Mouse (Mus musculus) lung, postnatal 0 days (tissue): Measurements from ENCODE around the gene Gpc6. TPM values are rescaled to one million over a fixed set of nuclear protein-coding genes. Genes with fewer than 3 reads are reported as not detected.

Experiments used
- ATAC-seq: fragments of 200-750 bp; cut with Nextera tagmentation; 2 replicates; pipeline ENCODE4 v1.8.0; 2017; ENCODE audit warnings: moderate library complexity
- DNase-seq: peaks from one replicate; pipeline ENCODE4 v3.0.0-alpha.2; 2016; ENCODE audit warnings: low spot score
- H3K27ac ChIP-seq: fragments of 300-500 bp; sonication (generic); 2 replicates; pipeline ENCODE4 v1.5.1; 2014; ENCODE audit warnings: antibody characterized with exemption, mild to moderate bottlenecking, low read length, mixed read lengths
- H3K27me3 ChIP-seq: fragments of 300-500 bp; sonication (generic); replicated peaks from 2 replicates; pipeline ENCODE4 v1.6.1; 2014; ENCODE audit warnings: low read length, mixed read lengths; ENCODE audit not compliant: insufficient read depth
- H3K36me3 ChIP-seq: fragments of 300-500 bp; sonication (generic); 2 replicates; pipeline ENCODE4 v1.6.1; 2014; ENCODE audit warnings: low read length, mixed read lengths; ENCODE audit not compliant: insufficient read depth
- H3K4me1 ChIP-seq: fragments of 300-500 bp; sonication (generic); 2 replicates; pipeline ENCODE4 v1.6.1; 2014; ENCODE audit warnings: antibody characterized with exemption, low read depth, low read length, mixed read lengths; ENCODE audit not compliant: insufficient read depth
- H3K4me2 ChIP-seq: fragments of 300-500 bp; sonication (generic); replicated peaks from 2 replicates; pipeline ENCODE4 v1.6.1; 2014; ENCODE audit warnings: low read depth, mild to moderate bottlenecking, low read length, moderate library complexity, mixed read lengths
- H3K4me3 ChIP-seq: fragments of 300-500 bp; sonication (generic); 2 replicates; pipeline ENCODE4 v1.5.1; 2014; ENCODE audit warnings: low read depth, low read length
- H3K9ac ChIP-seq: fragments of 300-500 bp; sonication (generic); replicated peaks from 2 replicates; pipeline ENCODE4 v1.6.1; 2014; ENCODE audit warnings: low read depth, mild to moderate bottlenecking
- H3K9me3 ChIP-seq: fragments of 300-500 bp; sonication (generic); 2 replicates; pipeline ENCODE4 v1.6.1; 2016; ENCODE audit warnings: low read length, mixed read lengths
- CTCF ChIP-seq: IDR thresholded peaks from 2 replicates; pipeline ENCODE4 v1.5.1; 2016; ENCODE audit warnings: antibody characterized with exemption, mild to moderate bottlenecking
- EP300 ChIP-seq: IDR thresholded peaks from 2 replicates; pipeline ENCODE4 v1.6.1; 2016; ENCODE audit warnings: antibody characterized with exemption, mild to moderate bottlenecking, control low read depth
- WGBS: fragments of 180-500 bp; shearing (Covaris S2); extraction: QIAGEN DNeasy Blood & Tissue Kit; methylation state at CpG from one replicate; pipeline ENCODE4 v1.1.7; 2014; 5-methylcytosine and 5-hydroxymethylcytosine counted together
- polyA plus RNA-seq: library from polyadenylated mRNA; unstranded; fragments of >200 nt; fragmentation: Nextera tagmentation; extraction: Ambion mirVana; gene quantifications from 2 replicates; pipeline ENCODE4 v1.2.1, GENCODE M21; 2015

Gpc6 gene
- polyA plus RNA-seq, 1 experiment from 2014 or later, result 3.1 TPM

GRCm38 (mm10) chr14:117921393-117922014 lies 996.4 kb downstream of the Gpc6 start:
- Histone ChIP-seq H3K4me1 (no peaks in the 10 kb centered on the region), H3K9ac (no peak overlapping the region), H3K27me3 (no peaks in the 10 kb centered on the region), H3K4me3 (no peak overlapping the region), H3K27ac (no peak overlapping the region), H3K4me2 (peak overlapping the region; percentile 32; the same call in 1 of the 2 replicates), H3K9me3 (no peaks in the 10 kb centered on the region), H3K36me3 (no peaks in the 10 kb centered on the region)
- WGBS, result 56% methylated on average over 18 of the region's 18 CpGs
- ATAC-seq (peak; percentile 65), DNase-seq (peak; percentile 51)
- TF ChIP-seq EP300, result no peak
- TF ChIP-seq CTCF, result no peak

GRCm38 (mm10) chr14:117923667-117924066 lies 998.6 kb downstream of the Gpc6 start:
- ATAC-seq (no peak), DNase-seq (no peak)
- no peak overlapping the region for H3K9ac ChIP-seq
- no peaks in the 10 kb centered on the region for H3K27me3 ChIP-seq
- no peaks in the 10 kb centered on the region for H3K9me3 ChIP-seq
- no peak overlapping the region for H3K4me2 ChIP-seq
- no peaks in the 10 kb centered on the region for H3K36me3 ChIP-seq
- 85% methylated on average over 8 of the region's 8 CpGs for WGBS
- no peak overlapping the region for H3K4me3 ChIP-seq
- TF ChIP-seq CTCF, result 0 out of 2 replicates have a peak, but pooled peaks have one; percentile 10
- TF ChIP-seq EP300, result no peak
- H3K4me1 ChIP-seq, result no peaks in the 10 kb centered on the region
- no peak overlapping the region for H3K27ac ChIP-seq

GRCm38 (mm10) chr14:117930105-117930847 lies 1005.2 kb downstream of the Gpc6 start:
- H3K4me1 ChIP-seq, result no peaks in the 10 kb centered on the region
- no peaks in the 10 kb centered on the region for H3K27me3 ChIP-seq
- ATAC-seq, result 0 out of 2 replicates have a peak, but pooled peaks have one; percentile 40
- 29% methylated on average over 13 of the region's 13 CpGs for WGBS
- no peaks in the 10 kb centered on the region for H3K9me3 ChIP-seq
- peak; percentile 47 for DNase-seq
- H3K36me3 ChIP-seq, result no peaks in the 10 kb centered on the region
- no peak overlapping the region for H3K4me3 ChIP-seq
- no peak overlapping the region for H3K4me2 ChIP-seq
- no peak overlapping the region for H3K27ac ChIP-seq
- TF ChIP-seq EP300 (no peak), CTCF (no peak)
- H3K9ac ChIP-seq, result no peak overlapping the region

GRCm38 (mm10) chr14:117930848-117931816 lies 1006.0 kb downstream of the Gpc6 start:
- WGBS, result 75% methylated on average over 16 of the region's 16 CpGs
- Histone ChIP-seq H3K4me2 (0 out of 2 replicates have a peak overlapping the region, but pooled peaks have one; percentile 8), H3K9me3 (no peaks in the 10 kb centered on the region), H3K4me3 (no peak overlapping the region), H3K9ac (no peak overlapping the region), H3K4me1 (no peaks in the 10 kb centered on the region), H3K36me3 (no peaks in the 10 kb centered on the region), H3K27me3 (no peaks in the 10 kb centered on the region), H3K27ac (no peak overlapping the region)
- ATAC-seq (no peak), DNase-seq (no peak)
- TF ChIP-seq EP300 (no peak), CTCF (no peak)

GRCm38 (mm10) chr14:117932163-117932851 lies 1007.2 kb downstream of the Gpc6 start:
- Histone ChIP-seq H3K4me1 (no peaks in the 10 kb centered on the region), H3K9ac (no peak overlapping the region), H3K9me3 (no peaks in the 10 kb centered on the region), H3K4me3 (no peak overlapping the region), H3K27ac (no peak overlapping the region), H3K27me3 (no peaks in the 10 kb centered on the region), H3K4me2 (no peak overlapping the region), H3K36me3 (no peaks in the 10 kb centered on the region)
- DNase-seq (no peak), ATAC-seq (no peak)
- WGBS, result 92% methylated on average over 16 of the region's 17 CpGs
- no peak for TF ChIP-seq EP300
- TF ChIP-seq CTCF, result no peak
